Mouse (Mus musculus) mouse trophoblast stem cell (cell line): ENCODE results near the gene Apbb2.

Experiments
- in situ Hi-C, 2 experiments: fragments of 300-500 bp; cut with MseI, MboI; formaldehyde crosslinking; loops; 2 replicates in 1 of 2; 3 replicates in 1 of 2; pipeline ENCODE4 v1.15.1; 2025

Gene Apbb2

GRCm38 (mm10) chr5:66552246-66552645 is 66.3 kb downstream of the Apbb2 start:
- in situ Hi-C loops = no loop called here

DNA sequence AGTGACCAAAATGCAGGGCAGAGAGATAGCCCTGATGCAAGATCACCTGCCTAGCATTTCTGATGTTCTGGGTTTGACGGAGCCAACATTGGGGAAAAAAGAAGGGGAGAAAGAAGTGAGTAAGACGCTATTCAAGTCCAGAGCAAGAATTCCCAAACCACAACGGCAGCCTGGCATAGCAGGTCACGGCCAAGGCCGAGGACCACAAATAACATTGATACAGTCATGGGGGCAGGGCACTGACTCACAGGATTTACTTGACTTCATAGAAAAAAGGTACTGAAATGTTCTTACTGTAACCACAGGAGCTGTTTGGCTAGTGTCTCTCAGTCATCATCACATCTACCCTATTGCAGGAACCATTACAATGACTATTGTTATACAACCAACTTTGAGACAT is 68.3 kb downstream of the Apbb2 start:
- in situ Hi-C loops = no loop called here

GRCm38 (mm10) chr5:66549691-66550090 is 68.9 kb downstream of the Apbb2 start:
- in situ Hi-C loops = no loop called here

DNA sequence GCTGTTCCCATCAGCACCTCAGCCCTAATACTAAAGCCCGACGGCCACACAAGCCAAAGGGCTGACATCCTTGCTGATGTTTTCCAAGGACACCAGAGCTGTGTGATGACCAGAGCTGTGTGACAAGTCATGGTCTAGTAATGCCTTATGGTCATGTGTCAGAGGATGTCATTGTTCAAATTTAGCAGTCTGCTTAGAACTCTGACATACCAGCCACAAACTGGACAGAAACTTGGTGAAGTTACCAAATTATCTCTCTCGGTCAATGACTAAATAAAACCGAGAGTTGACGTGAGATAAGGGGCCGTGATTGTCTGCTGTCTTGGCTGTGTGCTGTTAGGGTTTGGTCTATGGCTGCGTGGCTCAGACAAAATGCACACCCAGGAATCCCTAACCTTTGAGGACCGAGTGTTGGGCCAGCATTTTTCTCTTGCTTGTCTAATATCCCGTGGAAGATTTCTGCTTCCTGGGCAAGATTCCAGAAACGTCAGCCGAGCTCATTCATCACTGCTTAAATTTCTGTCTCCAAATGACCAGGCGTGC is 71.5 kb downstream of the Apbb2 start:
- in situ Hi-C loops = no loop called here

- in situ Hi-C loops = no loop called here
Observed at GRCm38 (mm10) chr5:66545573-66546141, 72.9 kb downstream of the Apbb2 start.

DNA sequence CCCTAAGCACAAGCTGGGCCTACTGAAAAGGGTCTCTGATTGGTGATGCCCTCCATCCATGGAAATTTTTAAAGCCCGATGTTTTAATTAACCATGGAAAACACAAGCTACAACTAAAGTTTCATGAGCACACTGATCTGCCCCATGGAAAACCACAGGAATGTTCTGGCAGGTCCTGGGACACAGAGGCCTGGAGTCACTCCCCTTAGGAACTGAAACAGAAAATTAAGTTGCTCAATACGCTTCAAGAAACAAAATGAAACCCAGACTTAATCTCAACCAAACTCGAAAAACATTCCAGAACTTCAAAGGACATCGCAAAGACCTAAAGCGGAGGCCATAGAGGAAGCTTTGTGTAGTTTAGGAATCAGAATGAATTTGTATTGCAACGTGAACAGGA is 74.8 kb downstream of the Apbb2 start:
- in situ Hi-C loops = no loop called here

GRCm38 (mm10) chr5:66543344-66543743 is 75.2 kb downstream of the Apbb2 start:
- in situ Hi-C loops = no loop called here

- in situ Hi-C loops = no loop called here
Observed at GRCm38 (mm10) chr5:66542521-66542920, 76.1 kb downstream of the Apbb2 start.

DNA sequence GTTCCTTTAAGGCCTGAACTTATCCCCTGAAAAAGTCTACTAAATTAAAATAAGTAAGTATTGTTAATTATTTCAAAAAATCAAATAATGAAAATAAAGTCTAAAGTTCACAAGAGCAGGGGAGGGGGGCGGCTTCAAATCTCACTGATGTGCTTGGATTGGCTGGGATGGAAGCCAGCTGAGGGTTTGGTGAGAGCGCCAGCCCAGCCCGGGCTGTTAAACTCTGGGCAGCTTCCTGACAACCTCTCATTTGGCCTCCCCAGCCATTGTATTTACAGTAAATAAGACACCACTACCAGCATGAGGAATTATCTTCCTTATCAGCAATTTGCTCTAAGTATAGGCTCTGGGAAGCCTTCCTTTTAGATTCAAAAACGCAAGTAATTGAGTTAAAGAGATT is 77.2 kb downstream of the Apbb2 start:
- in situ Hi-C loops = no loop called here

DNA sequence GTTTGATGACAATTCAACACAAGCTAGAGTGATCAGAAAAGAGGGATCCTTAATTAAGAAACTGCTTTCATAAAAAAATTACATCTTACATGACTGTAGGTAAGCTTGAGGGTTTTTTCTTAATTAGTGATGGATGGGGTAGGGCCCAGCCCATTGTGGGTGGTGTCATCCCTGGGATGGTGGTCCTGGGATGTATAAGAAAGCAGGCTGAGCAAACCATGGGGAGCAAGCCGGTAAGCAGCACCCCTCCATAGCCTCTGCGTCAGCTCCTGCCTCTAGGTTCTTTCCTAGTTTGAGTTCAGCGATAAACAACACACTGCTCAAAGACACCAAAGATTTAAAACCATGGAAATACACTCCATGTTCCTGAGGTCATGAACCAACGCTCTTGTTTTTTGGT is 78.3 kb downstream of the Apbb2 start:
- in situ Hi-C loops = no loop called here

GRCm38 (mm10) chr5:66537811-66538210 is 80.8 kb downstream of the Apbb2 start:
- in situ Hi-C loops = no loop called here

- in situ Hi-C loops = no loop called here
Observed at GRCm38 (mm10) chr5:66536696-66537358, 81.8 kb downstream of the Apbb2 start.

- in situ Hi-C loops = no loop called here
Observed at GRCm38 (mm10) chr5:66535566-66536236, 82.9 kb downstream of the Apbb2 start.

DNA sequence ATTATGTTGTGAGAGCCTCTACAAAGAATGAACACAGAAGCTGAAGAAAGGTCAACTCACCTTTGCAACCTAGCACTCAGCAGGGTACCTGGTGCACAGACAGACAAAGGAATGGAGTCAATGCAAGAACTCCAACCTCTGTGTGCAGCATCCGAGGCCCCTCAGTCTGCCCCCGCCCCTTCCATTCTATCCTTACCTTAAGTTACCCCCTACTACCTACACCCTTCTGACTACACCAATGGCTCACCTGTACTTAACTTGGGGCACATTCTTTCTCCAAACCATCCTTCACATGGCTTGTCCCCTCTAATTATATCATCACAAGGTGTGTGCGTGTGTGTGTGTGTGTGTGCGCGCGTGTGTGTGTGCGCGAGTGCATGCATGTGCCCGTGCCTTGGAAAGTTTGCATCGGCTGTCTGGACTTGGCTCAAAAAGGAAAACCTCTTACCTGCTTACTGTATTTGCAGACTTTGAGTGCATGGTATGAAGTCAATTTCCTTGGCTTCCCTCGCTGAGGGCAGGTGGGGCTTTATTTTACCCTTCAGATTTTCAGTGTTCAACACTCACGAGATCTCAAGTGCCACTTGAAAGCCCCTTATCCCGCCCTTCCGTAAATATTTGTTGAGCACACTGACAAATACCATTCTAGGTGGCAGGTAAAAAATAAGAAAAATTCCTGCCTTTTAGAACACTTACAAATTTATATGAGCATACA is 84.7 kb downstream of the Apbb2 start:
- in situ Hi-C loops = no loop called here

- in situ Hi-C loops = no loop called here
Observed at GRCm38 (mm10) chr5:66532827-66533226, 85.8 kb downstream of the Apbb2 start.

GRCm38 (mm10) chr5:66530361-66530760 is 88.2 kb downstream of the Apbb2 start:
- in situ Hi-C loops = no loop called here

DNA sequence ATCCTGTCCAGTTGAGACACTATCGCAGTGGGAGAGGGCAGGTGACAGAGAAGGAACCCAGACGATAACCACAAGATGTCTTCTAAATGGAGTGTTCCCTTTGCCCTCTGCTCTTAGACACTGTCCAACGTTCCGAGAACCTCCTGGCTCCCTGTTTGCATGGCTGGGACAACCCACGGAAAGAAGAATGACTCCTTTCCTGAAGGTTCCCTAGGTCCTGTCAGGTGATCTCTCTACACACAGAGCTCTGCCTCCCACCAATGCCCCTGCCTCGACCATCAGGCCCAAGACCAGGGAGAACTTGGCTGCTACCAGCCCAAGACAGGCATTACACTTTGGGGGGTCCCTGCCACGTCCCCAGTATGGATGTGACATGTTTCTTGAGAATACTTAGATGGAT is 89.0 kb downstream of the Apbb2 start:
- in situ Hi-C loops = no loop called here

GRCm38 (mm10) chr5:66528567-66528966 is 90.0 kb downstream of the Apbb2 start:
- in situ Hi-C loops = no loop called here

GRCm38 (mm10) chr5:66527090-66527489 is 91.5 kb downstream of the Apbb2 start:
- in situ Hi-C loops = no loop called here

GRCm38 (mm10) chr5:66525002-66525401 is 93.6 kb downstream of the Apbb2 start:
- in situ Hi-C loops = no loop called here

DNA sequence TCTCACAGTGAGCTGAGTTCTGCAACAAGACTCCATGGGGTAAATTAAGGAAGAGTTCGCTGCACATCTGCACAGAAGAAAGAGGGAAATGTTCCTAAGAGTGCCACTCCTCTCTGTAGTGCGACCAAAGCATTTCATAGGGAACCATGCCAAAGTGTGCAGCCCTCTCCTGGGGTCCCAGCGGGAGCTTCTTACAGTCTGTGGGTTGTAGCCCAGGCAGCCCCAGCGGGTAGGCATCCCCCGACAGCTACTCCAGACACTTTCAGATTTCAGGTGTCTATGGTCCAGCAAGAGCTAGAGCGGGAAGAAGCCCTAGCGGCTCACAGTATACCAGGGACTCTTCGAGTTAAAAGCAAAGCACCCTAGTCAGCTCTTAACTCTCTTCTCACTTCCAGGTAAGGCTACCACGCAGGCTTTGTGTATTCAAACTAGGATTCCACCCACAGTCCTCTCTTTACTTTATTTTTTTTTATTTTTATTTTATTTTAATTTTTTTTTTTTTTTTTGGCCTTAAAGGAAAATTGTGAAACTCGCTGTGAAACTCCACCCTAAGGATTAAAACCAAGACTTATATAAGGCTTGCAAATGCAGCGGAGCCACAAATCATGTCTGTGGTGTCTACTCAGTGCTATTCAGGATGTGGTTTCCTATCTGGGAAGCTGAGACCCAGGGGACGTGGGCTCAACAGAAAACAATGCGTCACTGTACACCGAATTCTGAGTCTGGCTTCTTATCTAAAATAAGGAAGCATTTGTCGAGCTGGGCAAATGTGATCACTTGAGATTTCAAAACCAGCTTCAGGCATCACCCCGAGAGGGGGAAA is 94.7 kb downstream of the Apbb2 start:
- in situ Hi-C loops = no loop called here
